Mouse (Mus musculus) CH12.LX (cell line): Measurements from ENCODE around the gene Ep300. TPM values are rescaled to one million over a fixed set of nuclear protein-coding genes. Genes with fewer than 3 reads are reported as not detected.
A peak's percentile ranks its signal among the peaks of the same experiment; 100 is the strongest.

ENCODE experiments used
- DNase-seq: peaks from one replicate; pipeline ENCODE4 v3.0.0-alpha.2; 2013; ENCODE audit errors: extremely low read depth
- H3K27ac ChIP-seq: 2 replicates; pipeline ENCODE4 v1.5.1; 2012; ENCODE audit warnings: low read depth, mild to moderate bottlenecking, control low read depth, moderate library complexity; ENCODE audit not compliant: insufficient read depth
- H3K27me3 ChIP-seq: replicated peaks from 2 replicates; pipeline ENCODE3; 2012; ENCODE audit warnings: inconsistent platforms
- H3K36me3 ChIP-seq, 2 experiments: replicated peaks in 1 of 2; 2 replicates each; pipeline versions ENCODE3 to v1.6.1; 2012; ENCODE audit warnings: inconsistent platforms in 1 of 2, low read length in 1 of 2, mild to moderate bottlenecking in 1 of 2, mixed read lengths in 1 of 2, moderate library complexity in 1 of 2; ENCODE audit not compliant: control insufficient read depth in 1 of 2, insufficient read depth in 1 of 2
- H3K4me1 ChIP-seq, 2 experiments: 2 replicates each; pipeline ENCODE4 v1.6.1; 2012; ENCODE audit warnings: inconsistent platforms in 1 of 2, moderate library complexity in 1 of 2; ENCODE audit not compliant: insufficient read depth in 2 of 2, control insufficient read depth in 1 of 2
- H3K4me2 ChIP-seq: 2 replicates; pipeline ENCODE4 v1.6.1; 2012; ENCODE audit warnings: low read depth, mild to moderate bottlenecking, control low read depth; ENCODE audit not compliant: poor library complexity, insufficient read depth, severe bottlenecking
- H3K4me3 ChIP-seq, 3 experiments: fragments of 150-350 bp in 1 of 3; sonication (generic) in 1 of 3; replicated peaks in 1 of 3; 2 replicates each; pipeline versions ENCODE3 to v1.5.1; 2011 to 2012; ENCODE audit warnings: low read depth in 2 of 3, low read length in 2 of 3, mild to moderate bottlenecking in 2 of 3, moderate library complexity in 2 of 3, control low read depth in 1 of 3, improper control_type of control experiment in 1 of 3, inconsistent platforms in 1 of 3, mixed read lengths in 1 of 3; ENCODE audit not compliant: poor library complexity in 1 of 3
- H3K79me2 ChIP-seq: replicated peaks from 2 replicates; pipeline ENCODE4 v1.6.1; 2012; ENCODE audit warnings: mild to moderate bottlenecking, moderate library complexity; ENCODE audit not compliant: control insufficient read depth, poor library complexity, insufficient read depth, severe bottlenecking; ENCODE audit errors: extremely low read depth
- H3K9ac ChIP-seq: 2 replicates; pipeline ENCODE4 v1.6.1; 2012; ENCODE audit warnings: low read depth, mild to moderate bottlenecking, control low read depth, moderate library complexity; ENCODE audit not compliant: insufficient read depth
- H3K9me3 ChIP-seq: replicated peaks from 2 replicates; pipeline ENCODE3; 2012; ENCODE audit warnings: low read length, inconsistent platforms, mixed read lengths
- BHLHE40 ChIP-seq: IDR thresholded peaks from 2 replicates; pipeline ENCODE4 v1.6.1; 2011; ENCODE audit warnings: mild to moderate bottlenecking, low read depth, low read length, improper control_type of control experiment
- CHD2 ChIP-seq: IDR thresholded peaks from 2 replicates; pipeline ENCODE4 v1.6.1; 2011; ENCODE audit warnings: low read length, improper control_type of control experiment
- CTCF ChIP-seq, 2 experiments: IDR thresholded peaks in 1 of 2; conservative IDR thresholded peaks in 1 of 2; 2 replicates each; pipeline ENCODE4 v1.5.1; 2011 to 2012; ENCODE audit warnings: low read depth in 2 of 2, low read length in 2 of 2, improper control_type of control experiment in 1 of 2, inconsistent platforms in 1 of 2, mild to moderate bottlenecking in 1 of 2, moderate library complexity in 1 of 2
- ELF1 ChIP-seq: IDR thresholded peaks from 2 replicates; pipeline ENCODE4 v1.6.1; 2014; ENCODE audit warnings: low read depth, mild to moderate bottlenecking, inconsistent platforms, low read length, improper control_type of control experiment
- EP300 ChIP-seq: IDR thresholded peaks from 2 replicates; pipeline ENCODE4 v1.6.1; 2011; ENCODE audit warnings: low read length, improper control_type of control experiment
- ETS1 ChIP-seq: conservative IDR thresholded peaks from 2 replicates; pipeline ENCODE4 v1.6.1; 2012; ENCODE audit warnings: low read depth, mild to moderate bottlenecking, inconsistent platforms, low read length, improper control_type of control experiment, moderate library complexity
- HCFC1 ChIP-seq: IDR thresholded peaks from 2 replicates; pipeline ENCODE4 v1.6.1; 2012; ENCODE audit warnings: low read depth, mild to moderate bottlenecking, inconsistent platforms, low read length, improper control_type of control experiment
- IRF4 ChIP-seq: IDR thresholded peaks from 2 replicates; pipeline ENCODE4 v1.6.1; 2014; ENCODE audit warnings: low read depth, mild to moderate bottlenecking, inconsistent platforms, low read length, improper control_type of control experiment
- JUN ChIP-seq: IDR thresholded peaks from 2 replicates; pipeline ENCODE4 v1.6.1; 2011; ENCODE audit warnings: low read depth, mild to moderate bottlenecking, low read length, improper control_type of control experiment, moderate library complexity; ENCODE audit not compliant: insufficient read depth
- JUND ChIP-seq: conservative IDR thresholded peaks from 2 replicates; pipeline ENCODE4 v1.6.1; 2011; ENCODE audit warnings: low read depth, low read length, improper control_type of control experiment
- KAT2A ChIP-seq: IDR thresholded peaks from 2 replicates; pipeline ENCODE4 v1.6.1; 2012; ENCODE audit warnings: low read length, improper control_type of control experiment, inconsistent platforms; ENCODE audit not compliant: insufficient replicate concordance
- MAFK ChIP-seq: IDR thresholded peaks from 2 replicates; pipeline ENCODE4 v1.6.1; 2011; ENCODE audit warnings: low read length, improper control_type of control experiment; ENCODE audit not compliant: insufficient replicate concordance
- MXI1 ChIP-seq: IDR thresholded peaks from 2 replicates; pipeline ENCODE4 v1.6.1; 2011; ENCODE audit warnings: mild to moderate bottlenecking, low read depth, low read length, improper control_type of control experiment
- NRF1 ChIP-seq: IDR thresholded peaks from 2 replicates; pipeline ENCODE4 v1.6.1; 2014; ENCODE audit warnings: low read depth, mild to moderate bottlenecking, inconsistent platforms, low read length, improper control_type of control experiment, moderate library complexity
- PAX5 ChIP-seq: IDR thresholded peaks from 2 replicates; pipeline ENCODE4 v1.6.1; 2012; ENCODE audit warnings: low read length, inconsistent platforms, mixed read lengths
- POLR2AphosphoS2 ChIP-seq: IDR thresholded peaks from 2 replicates; pipeline ENCODE4 v1.6.1; 2011; ENCODE audit warnings: low read depth, low read length, improper control_type of control experiment
- RAD21 ChIP-seq: IDR thresholded peaks from 2 replicates; pipeline ENCODE4 v1.6.1; 2011; ENCODE audit warnings: low read depth, mild to moderate bottlenecking, low read length, improper control_type of control experiment, moderate library complexity
- SIN3A ChIP-seq: IDR thresholded peaks from 2 replicates; pipeline ENCODE4 v1.6.1; 2012; ENCODE audit warnings: low read length, improper control_type of control experiment, inconsistent platforms
- USF2 ChIP-seq: conservative IDR thresholded peaks from 2 replicates; pipeline ENCODE4 v1.6.1; 2011; ENCODE audit warnings: low read depth, low read length, improper control_type of control experiment
- ZC3H11A ChIP-seq: IDR thresholded peaks from 2 replicates; pipeline ENCODE4 v1.6.1; 2012; ENCODE audit warnings: low read depth, mild to moderate bottlenecking, inconsistent platforms, low read length, improper control_type of control experiment
- ZKSCAN1 ChIP-seq: IDR thresholded peaks from 2 replicates; pipeline ENCODE4 v1.6.1; 2012; ENCODE audit warnings: low read depth, inconsistent platforms, low read length, improper control_type of control experiment, borderline replicate concordance
- ZNF384 ChIP-seq: IDR thresholded peaks from 2 replicates; pipeline ENCODE4 v1.6.1; 2012; ENCODE audit warnings: low read depth, low read length, improper control_type of control experiment, inconsistent platforms
- dilution Hi-C: fragments of 300-500 bp; cut with MboI; formaldehyde crosslinking; loops from 2 replicates; pipeline ENCODE4 v1.14.3; 2020; ENCODE audit warnings: low sequenced_read_pairs; ENCODE audit not compliant: extremely low pct_unique_long_range_greater_than_20kb, extremely low pct_ligation_motif_present
- in situ Hi-C: fragments of 300-500 bp; cut with MboI; formaldehyde crosslinking; loops from 3 replicates; pipeline ENCODE4 v1.14.3; 2019; ENCODE audit warnings: low sequenced_read_pairs, low pct_ligation_motif_present, low pct_unique_long_range_greater_than_20kb, mixed read lengths
- polyA plus RNA-seq: library from polyadenylated mRNA; unstranded; fragments of >175 nt; gene quantifications from 2 replicates; pipeline ENCODE4 v1.2.1, GENCODE M21; 2012; ENCODE audit warnings: low read depth; ENCODE audit not compliant: insufficient read length
- total RNA-seq, 2 experiments: library from RNA; depleted of rRNA; stranded (reverse); fragments of 300-350 nt in 1 of 2; fragments of >200 nt in 1 of 2; gene quantifications; 2 replicates each; pipeline ENCODE4 v1.2.3; 2012 to 2014

Gene Ep300
- total and polyA plus RNA-seq, 3 experiments = 5.9 to 33.2 (median 17.4) TPM

DNA sequence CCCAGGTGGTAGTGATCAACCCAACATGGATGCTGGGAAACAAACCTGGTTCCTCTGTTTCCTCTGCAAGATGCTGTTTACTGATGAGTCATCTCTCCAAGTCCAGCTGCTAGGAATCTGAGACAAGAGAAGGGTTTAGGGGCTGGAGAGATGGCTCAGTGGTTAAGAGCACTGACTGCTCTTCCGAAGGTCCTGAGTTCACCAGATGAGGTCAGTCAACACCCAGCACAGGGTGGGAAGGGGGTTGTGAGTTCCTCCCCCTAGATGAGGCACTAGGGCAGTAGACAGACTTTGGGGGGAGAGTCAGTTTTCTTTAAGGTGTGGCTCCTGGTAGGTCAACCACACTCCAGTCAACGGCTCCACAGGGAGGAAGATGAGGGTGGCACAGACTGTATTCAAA, 76.5 kb downstream of the Ep300 start:
- TF ChIP-seq RAD21 = no peak
- TF ChIP-seq HCFC1 = no peak
- TF ChIP-seq ELF1 = no peak
- TF ChIP-seq JUN = no peak
- in situ Hi-C loops = no loop called here
- H3K79me2 ChIP-seq = peaks cover 20% of the 10 kb centered on the region
- no peak for DNase-seq
- H3K9ac ChIP-seq = no peak overlapping the region
- H3K36me3 ChIP-seq = peaks cover 0 to under 1% of the 10 kb centered on the region in 2 experiments
- H3K4me1 ChIP-seq = peaks cover 0 to 13% of the 10 kb centered on the region in 2 experiments; a peak in 2 of 4 replicates
- H3K9me3 ChIP-seq = peaks cover 3% of the 10 kb centered on the region
- H3K27ac ChIP-seq = no peak overlapping the region
- no peaks in the 10 kb centered on the region for H3K27me3 ChIP-seq
- no peak overlapping the region for H3K4me3 ChIP-seq
- dilution Hi-C loops = no loop called here
- H3K4me2 ChIP-seq = no peak overlapping the region

DNA sequence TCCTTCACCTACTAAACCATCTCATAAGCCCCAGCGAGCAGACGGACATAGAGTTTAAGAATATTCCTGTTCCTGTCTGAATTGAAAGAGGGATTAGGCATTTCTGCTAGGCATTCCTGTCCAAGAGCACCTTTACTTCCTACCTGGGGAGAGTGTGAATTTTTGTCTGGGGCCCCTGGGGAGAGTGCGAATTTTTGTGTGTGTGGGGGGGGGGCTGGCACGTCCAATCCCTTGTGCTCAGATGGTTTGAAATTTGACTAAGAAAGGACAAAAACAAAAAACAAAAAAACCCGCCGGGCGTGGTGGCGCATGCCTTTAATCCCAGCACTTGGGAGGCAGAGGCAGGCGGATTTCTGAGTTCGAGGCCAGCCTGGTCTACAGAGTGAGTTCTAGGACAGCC, 78.1 kb downstream of the Ep300 start:
- dilution Hi-C loops = no loop called here

DNA sequence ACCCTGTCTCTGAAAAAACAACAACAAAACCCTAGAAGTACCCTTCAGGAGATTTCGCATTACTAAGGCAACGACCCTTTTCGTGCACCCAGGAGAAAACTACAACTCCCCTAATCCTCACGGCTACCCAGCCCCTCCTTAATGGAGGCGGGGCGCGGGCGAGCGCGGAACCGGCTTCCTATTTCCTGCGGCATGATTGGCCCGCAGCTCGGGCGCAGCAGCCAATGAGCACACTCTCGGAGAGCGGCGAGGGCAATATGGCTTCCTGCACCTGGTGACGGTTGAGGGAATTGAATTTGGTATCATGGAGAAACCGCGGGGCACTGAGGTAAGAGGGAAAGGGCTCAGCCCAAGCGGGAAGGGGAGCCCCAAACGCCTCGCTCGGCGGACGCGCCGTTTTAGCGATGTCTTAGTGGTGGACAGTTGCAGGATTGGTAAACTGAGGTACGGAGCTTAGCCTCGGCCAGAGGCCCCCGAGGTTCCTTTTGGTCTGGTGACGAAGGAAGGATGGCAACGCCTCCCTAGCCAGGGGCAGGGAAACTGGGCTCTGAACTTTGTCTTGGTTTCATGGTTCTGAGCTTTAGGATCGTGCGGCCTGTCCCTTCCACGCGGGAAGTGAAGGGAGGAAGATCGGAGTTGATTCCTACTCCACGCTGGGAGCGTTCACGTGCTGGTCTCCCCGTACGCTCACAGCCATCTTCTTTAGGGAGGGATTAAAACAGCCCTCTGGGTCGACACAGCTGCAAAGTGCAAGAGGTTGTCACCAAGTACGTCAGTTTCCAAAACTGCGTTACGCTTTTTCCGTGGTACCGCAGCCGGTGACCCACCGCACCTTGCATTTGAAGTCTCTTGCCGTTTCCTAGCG, 78.8 kb downstream of the Ep300 start, which contains the start of gene L3mbtl2:
L3mbtl2 (plus strand) TSS at position 193 of the 865 bp plus-strand sequence.
- peak within 1 kb of the TSS; percentile 18 for H3K27ac ChIP-seq
- H3K4me1 ChIP-seq = peaks cover 0 to 13% of the 10 kb centered on the region in 2 experiments; a peak in 2 of 4 replicates
- peak within 1 kb of the TSS; percentile 70 for H3K9ac ChIP-seq
- no peaks in the 10 kb centered on the region for H3K9me3 ChIP-seq
- peak within 1 kb of the TSS; percentile 91 to 98 (median 97) for H3K4me3 ChIP-seq
- H3K36me3 ChIP-seq = peaks cover 21 to 22% of the 10 kb centered on the region in 2 experiments
- peaks cover 20% of the 10 kb centered on the region for H3K79me2 ChIP-seq
- in situ Hi-C loops = no loop called here
- dilution Hi-C loops = no loop called here
- peak within 1 kb of the TSS; percentile 97 for H3K4me2 ChIP-seq
- peak; percentile 94 for DNase-seq
- no peaks in the 10 kb centered on the region for H3K27me3 ChIP-seq
- TF ChIP-seq JUND (no peak), MAFK (no peak), ZNF384 (peak; percentile 17; the same call in 1 of the 2 replicates), ZKSCAN1 (no peak), MXI1 (peak; percentile 59; the same call in 1 of the 2 replicates), ELF1 (peak; percentile 94), BHLHE40 (peak; percentile 77), NRF1 (peak; percentile 58), KAT2A (peak; percentile 94; the same call in 1 of the 2 replicates), PAX5 (no peak), USF2 (no peak), ETS1 (no peak), ZC3H11A (no peak), CHD2 (peak; percentile 68), EP300 (no peak), SIN3A (peak; percentile 53), POLR2AphosphoS2 (no peak), IRF4 (peak; percentile 44; the same call in 1 of the 2 replicates), HCFC1 (peak; percentile 95)

More for the DNA sequence above, 78.1 kb downstream of the Ep300 start:
- no peak for TF ChIP-seq POLR2AphosphoS2
- TF ChIP-seq ZC3H11A = no peak
- TF ChIP-seq ELF1 = no peak
- no peak for TF ChIP-seq CTCF (conservative IDR thresholded peaks at IDR 0.05 in 1 of 2, IDR thresholded peaks at IDR 0.05 in 1 of 2; ENCODE audit: low read depth in 2 of 2, low read length in 2 of 2)
- Histone ChIP-seq H3K4me1 (peaks cover 0 to 13% of the 10 kb centered on the region in 2 experiments; a peak in 2 of 4 replicates), H3K9me3 (no peaks in the 10 kb centered on the region), H3K9ac (no peak overlapping the region), H3K4me2 (peak overlapping the region; percentile 7; the same call in 1 of the 2 replicates), H3K79me2 (peaks cover 20% of the 10 kb centered on the region), H3K27ac (no peak overlapping the region), H3K4me3 (peak overlapping the region in 2 of 3 experiments; percentile 33 to 97), H3K36me3 (peaks cover 16% of the 10 kb centered on the region in 2 experiments), H3K27me3 (no peaks in the 10 kb centered on the region)
- in situ Hi-C loops = no loop called here
- DNase-seq = no peak
